Mouse (Mus musculus) spleen, postnatal 36 days (tissue): Measurements from ENCODE around the gene 1500009C09Rik.

Source experiments
- DNase-seq, 2 experiments: peaks; one replicate each; pipeline ENCODE4 v3.0.0; 2022; ENCODE audit warnings: low spot score in 2 of 2, mixed read lengths in 1 of 2

1500009C09Rik gene

GRCm38 (mm10) chr15:82252097-82252496, at the start of gene 1500009C09Rik:
Gene 1500009C09Rik (plus strand): TSS chr15:82252397.
- DNase-seq, result no peak

- DNase-seq, result no peak
These were observed 49.1 kb upstream of the 1500009C09Rik start for GRCm38 (mm10) chr15:82203090-82203489.

- DNase-seq, result no peak
These were observed 48.4 kb upstream of the 1500009C09Rik start for GRCm38 (mm10) chr15:82203611-82204351.

- no peak for DNase-seq
These were observed 47.4 kb upstream of the 1500009C09Rik start for GRCm38 (mm10) chr15:82204680-82205371.

GRCm38 (mm10) chr15:82206365-82207104, 45.7 kb upstream of the 1500009C09Rik start:
- no peak for DNase-seq

GRCm38 (mm10) chr15:82207105-82207459, 45.1 kb upstream of the 1500009C09Rik start:
- no peak for DNase-seq

GRCm38 (mm10) chr15:82207504-82208219, 44.5 kb upstream of the 1500009C09Rik start:
- no peak for DNase-seq

GRCm38 (mm10) chr15:82208307-82208706, 43.9 kb upstream of the 1500009C09Rik start:
- no peak for DNase-seq

- no peak for DNase-seq
These were observed 42.7 kb upstream of the 1500009C09Rik start for GRCm38 (mm10) chr15:82209295-82210050.

GRCm38 (mm10) chr15:82210801-82211200, 41.4 kb upstream of the 1500009C09Rik start:
- no peak for DNase-seq

GRCm38 (mm10) chr15:82211281-82211680, 40.9 kb upstream of the 1500009C09Rik start:
- DNase-seq, result no peak

GRCm38 (mm10) chr15:82211911-82212751, 40.1 kb upstream of the 1500009C09Rik start:
- DNase-seq, result peak in 1 of 2 experiments; percentile 52

- no peak for DNase-seq
These were observed 39.5 kb upstream of the 1500009C09Rik start, which contains the start of gene Shisa8 for GRCm38 (mm10) chr15:82212752-82213063. Gene Shisa8 (minus strand): TSS chr15:82212815.

GRCm38 (mm10) chr15:82213222-82213621, 39.0 kb upstream of the 1500009C09Rik start:
- DNase-seq, result no peak

GRCm38 (mm10) chr15:82215332-82216046, 36.7 kb upstream of the 1500009C09Rik start:
- DNase-seq, result no peak

- no peak for DNase-seq
These were observed 35.9 kb upstream of the 1500009C09Rik start for GRCm38 (mm10) chr15:82216142-82216827.

- DNase-seq, result peak in 1 of 2 experiments; percentile 36
These were observed 35.2 kb upstream of the 1500009C09Rik start for GRCm38 (mm10) chr15:82217039-82217438.

- DNase-seq, result no peak
These were observed 34.2 kb upstream of the 1500009C09Rik start for GRCm38 (mm10) chr15:82217980-82218379.
